Mouse (Mus musculus) adrenal gland (tissue): Measurements from ENCODE around the gene Evc.

Experiments used
- intact Hi-C: fragments of 180-260 bp; cut with DNase I; formaldehyde crosslinking; loops from one replicate; pipeline ENCODE4 v1.15.1; 2025

Gene Evc

DNA sequence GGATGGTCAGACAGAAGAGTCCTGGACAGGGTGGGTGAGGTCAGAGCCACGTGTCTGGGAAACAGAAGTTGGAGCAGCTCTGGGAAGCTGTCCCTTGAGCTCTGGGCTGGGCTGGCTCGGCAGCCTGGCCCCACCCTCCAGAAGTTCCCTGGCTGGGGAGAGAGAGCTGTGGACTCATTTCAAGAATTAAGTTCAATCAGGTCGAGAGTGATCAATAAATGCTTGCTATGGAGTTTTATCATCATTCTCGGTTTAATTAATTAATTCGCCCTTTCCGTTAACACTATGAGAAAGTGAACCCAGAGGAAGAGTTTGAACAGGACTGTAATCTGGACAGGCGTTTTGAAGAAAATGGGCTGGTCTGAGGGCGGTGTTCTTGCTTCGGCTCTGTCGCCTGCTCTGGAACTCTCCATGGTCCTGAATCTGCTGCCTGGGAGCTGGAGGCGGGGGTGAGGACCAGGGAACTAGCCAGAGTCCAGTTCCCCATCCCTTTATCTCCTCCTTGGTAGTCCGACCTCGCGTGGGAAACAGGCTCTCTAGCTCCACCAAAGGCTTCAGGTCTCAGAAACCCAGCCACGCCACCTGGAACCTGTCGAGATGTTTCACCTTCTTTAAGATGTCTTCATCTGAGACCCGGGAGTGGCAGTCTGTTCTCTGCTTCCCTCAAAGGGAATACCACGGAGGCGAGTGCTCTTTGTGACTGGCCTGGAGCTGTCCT, 93.4 kb downstream of the Evc start:
- intact Hi-C loops = no loop called here

DNA sequence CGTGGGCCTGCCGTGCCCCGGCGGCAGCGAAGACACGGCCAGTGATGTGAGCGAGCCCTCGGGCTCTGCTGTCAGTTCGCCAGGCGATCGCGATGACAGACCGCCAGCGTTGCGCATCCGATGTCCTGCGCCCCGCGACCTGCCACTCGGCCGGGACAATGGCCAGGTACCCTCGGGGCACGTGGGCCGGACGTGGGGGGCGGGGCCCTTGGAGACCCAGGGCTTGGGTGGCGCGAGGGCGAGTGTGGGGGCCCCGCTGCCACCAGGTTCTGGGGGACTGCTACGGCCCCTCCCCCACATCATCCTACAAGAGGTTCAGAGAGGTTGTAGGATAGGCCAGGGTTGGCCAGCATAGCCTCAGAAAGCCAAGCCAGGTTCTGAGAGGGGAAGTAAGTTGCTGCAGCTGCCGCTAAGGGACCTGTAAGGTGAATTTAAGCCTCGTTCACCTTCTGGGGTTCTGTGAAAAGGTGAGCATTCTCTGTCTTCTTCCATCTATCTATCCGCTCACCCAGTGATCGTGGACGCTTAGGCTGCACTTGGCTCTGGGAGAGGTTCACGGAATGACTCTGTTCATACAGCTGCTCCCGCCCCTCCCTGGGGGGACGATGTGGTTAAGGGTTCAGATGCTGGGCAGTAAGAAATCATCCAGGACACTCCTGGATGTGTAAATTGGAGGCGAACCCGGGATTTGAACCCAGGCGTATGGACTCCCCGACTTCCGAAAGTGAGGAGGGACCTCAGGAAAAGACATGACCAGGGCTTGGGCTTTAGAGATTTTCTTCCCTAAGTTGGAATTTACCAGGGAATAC, 94.1 kb downstream of the Evc start:
- intact Hi-C loops = no loop called here

DNA sequence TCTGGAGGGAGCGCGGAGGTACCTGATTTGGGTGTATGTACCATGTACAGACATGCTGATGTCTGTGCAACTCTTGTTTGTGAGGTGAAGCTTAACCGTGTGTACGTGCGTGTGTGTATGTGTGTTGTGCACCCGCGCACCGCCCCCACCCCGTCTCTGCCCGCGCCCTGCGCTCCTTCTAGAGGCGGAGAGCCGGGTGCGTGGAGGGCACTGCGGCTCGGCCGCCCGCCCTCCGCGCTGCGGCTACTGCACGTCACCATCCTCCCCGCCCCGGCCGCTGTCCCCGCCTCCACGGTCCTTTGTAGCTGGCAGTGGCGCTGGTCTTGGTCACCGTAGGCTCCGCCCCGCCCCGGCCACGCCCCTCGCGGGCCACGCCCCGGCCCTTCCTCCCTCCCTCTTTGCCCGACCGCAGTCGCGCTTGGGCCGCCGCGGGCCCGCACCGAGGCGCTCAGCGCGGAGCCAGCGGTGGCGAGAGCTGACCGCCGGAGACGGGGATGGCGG, 95.0 kb downstream of the Evc start, which contains the start of gene Crmp1:
Gene Crmp1, plus strand, starts transcription at position 290 of the 501 bp plus-strand sequence.
- intact Hi-C loops = no loop called here

DNA sequence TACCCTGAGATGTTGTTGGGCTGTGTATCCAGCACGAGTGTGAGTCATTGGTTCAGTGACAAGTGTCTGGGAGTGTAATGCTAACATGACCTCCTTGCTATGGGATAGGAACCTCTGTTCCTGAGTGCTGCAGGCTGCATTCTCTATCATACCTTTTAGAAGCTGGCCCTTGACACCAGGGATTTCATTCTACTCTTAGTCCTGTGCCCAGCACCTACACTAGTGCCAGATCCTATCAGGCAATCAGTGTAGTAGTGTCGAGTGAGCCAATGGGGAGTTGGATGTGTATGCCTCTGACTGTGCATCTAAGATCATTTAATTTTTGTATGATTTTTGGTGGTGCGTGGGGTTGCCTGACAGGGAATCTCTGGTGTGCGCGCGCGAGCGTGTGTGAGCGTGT, 95.5 kb downstream of the Evc start:
- intact Hi-C loops = no loop called here

DNA sequence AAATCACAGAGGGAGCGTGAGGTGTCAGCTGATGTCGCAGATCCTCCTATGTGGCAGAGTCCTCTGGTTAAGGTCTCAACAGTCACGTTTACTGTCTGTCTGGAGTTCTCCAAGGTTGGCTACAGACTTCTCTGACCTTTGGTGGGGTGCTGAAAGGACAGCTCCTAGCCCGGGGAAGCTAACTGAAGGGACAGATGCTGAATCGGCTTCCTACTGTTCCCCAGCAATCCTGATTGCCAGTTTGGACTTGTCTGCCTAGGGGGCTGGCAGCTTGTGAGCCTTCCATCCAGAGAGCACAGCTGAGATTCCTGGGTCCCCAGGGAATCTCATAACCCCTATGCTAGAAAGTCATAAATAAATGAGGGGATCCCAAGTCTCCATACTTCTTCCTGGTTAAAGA, 96.1 kb downstream of the Evc start:
- intact Hi-C loops = no loop called here
